In genomic region chr7:46997008-46997407, GRCm38 (mm10) we compare ENCODE assay signal across 22 mouse cellular contexts. TPM values are rescaled to one million over a fixed set of nuclear protein-coding genes. Genes with fewer than 3 reads are reported as not detected.
DNase-seq lines count a peak whose midpoint lies in the region; ATAC-seq and TF ChIP-seq lines count a peak whose summit lies in the region.
"Had no signal": no experiment of that assay in that cellular context is flagged by ENCODE, and none has a peak within 500 bp of the region (broad histone marks: within the 10 kb centered on the region; RNA-seq: fewer than 3 reads in every experiment).

No protein-coding gene starts in this region.

- no peak overlapping the region for H3K4me3 ChIP-seq in heart, embryonic 12.5 days
- H3K4me3 ChIP-seq in embryonic facial prominence, embryonic 15.5 days (replicated peaks): no peak overlapping the region
- no peak overlapping the region for H3K4me3 ChIP-seq in liver, embryonic 14.5 days (ENCODE audit: insufficient read depth in 1 of 2, low read depth in 2 of 2, low read length in 2 of 2)
- H3K4me3 ChIP-seq: heart, adult 2 months; hindbrain, embryonic 12.5 days; limb, embryonic 15.5 days; midbrain, embryonic 13.5 days; neural tube, embryonic 13.5 days had no signal

- intact Hi-C loops in heart, postnatal 14 days (cut with DNase I): no loop called here

- H3K27ac ChIP-seq in heart, embryonic 12.5 days (ENCODE audit: poor library complexity, severe bottlenecking): no peak overlapping the region
- H3K27ac ChIP-seq in embryonic facial prominence, embryonic 15.5 days (replicated peaks): no peak overlapping the region
- peak overlapping the region; percentile 73 for H3K27ac ChIP-seq in liver, embryonic 14.5 days
- H3K27ac ChIP-seq: hindbrain, embryonic 12.5 days; limb, embryonic 15.5 days; midbrain, embryonic 13.5 days; neural tube, embryonic 13.5 days had no signal

- TF ChIP-seq CTCF in liver, embryonic 14.5 days (IDR thresholded peaks at IDR 0.05; ENCODE audit: low read depth): no peak

- H3K27me3 ChIP-seq in heart, embryonic 12.5 days (replicated peaks): no peaks in the 10 kb centered on the region
- no peaks in the 10 kb centered on the region for H3K27me3 ChIP-seq in embryonic facial prominence, embryonic 15.5 days
- no peaks in the 10 kb centered on the region for H3K27me3 ChIP-seq in liver, embryonic 14.5 days (ENCODE audit: control insufficient read depth, insufficient read depth, low read length)
- H3K27me3 ChIP-seq: hindbrain, embryonic 12.5 days; limb, embryonic 15.5 days; midbrain, embryonic 13.5 days; neural tube, embryonic 13.5 days had no signal

- H3K4me1 ChIP-seq in heart, embryonic 12.5 days (replicated peaks): peaks cover 35% of the 10 kb centered on the region
- peaks cover 20% of the 10 kb centered on the region for H3K4me1 ChIP-seq in embryonic facial prominence, embryonic 15.5 days
- peaks cover 49 to 57% of the 10 kb centered on the region in 2 experiments for H3K4me1 ChIP-seq in liver, embryonic 14.5 days (replicated peaks; ENCODE audit: control insufficient read depth in 2 of 2, insufficient read depth in 2 of 2, low read length in 1 of 2)

- H3K9me3 ChIP-seq in heart, embryonic 12.5 days (replicated peaks): no peaks in the 10 kb centered on the region
- H3K9me3 ChIP-seq in embryonic facial prominence, embryonic 15.5 days (replicated peaks): no peaks in the 10 kb centered on the region
- H3K9me3 ChIP-seq in liver, embryonic 14.5 days (ENCODE audit: control insufficient read depth, low read length): no peaks in the 10 kb centered on the region
- H3K9me3 ChIP-seq: hindbrain, embryonic 12.5 days; limb, embryonic 15.5 days; midbrain, embryonic 13.5 days; neural tube, embryonic 13.5 days had no signal

- H3K4me2 ChIP-seq in heart, embryonic 12.5 days: no peak overlapping the region
- no peak overlapping the region for H3K4me2 ChIP-seq in embryonic facial prominence, embryonic 15.5 days (replicated peaks)
- H3K4me2 ChIP-seq in liver, embryonic 14.5 days (ENCODE audit: low read depth): peak overlapping the region; percentile 45
- H3K4me2 ChIP-seq: hindbrain, embryonic 12.5 days; limb, embryonic 15.5 days; midbrain, embryonic 13.5 days; neural tube, embryonic 13.5 days had no signal

- peaks cover 69% of the 10 kb centered on the region for H3K36me3 ChIP-seq in heart, embryonic 12.5 days
- H3K36me3 ChIP-seq in embryonic facial prominence, embryonic 15.5 days: peaks cover 67% of the 10 kb centered on the region
- H3K36me3 ChIP-seq in liver, embryonic 14.5 days (replicated peaks; ENCODE audit: control insufficient read depth, insufficient read depth, low read depth): peaks cover 64% of the 10 kb centered on the region

- WGBS in heart, embryonic 12.5 days: 70% methylated on average over 4 of the region's 4 CpGs
- 84% methylated on average over 4 of the region's 4 CpGs for WGBS in embryonic facial prominence, embryonic 15.5 days
- 45% methylated on average over 4 of the region's 4 CpGs for WGBS in liver, embryonic 14.5 days (ENCODE audit: insufficient replicate concordance)

- no peak overlapping the region for H3K9ac ChIP-seq in heart, embryonic 12.5 days
- no peak overlapping the region for H3K9ac ChIP-seq in embryonic facial prominence, embryonic 15.5 days
- H3K9ac ChIP-seq in liver, embryonic 14.5 days (replicated peaks): peak overlapping the region; percentile 48
- H3K9ac ChIP-seq: hindbrain, embryonic 12.5 days; limb, embryonic 15.5 days; midbrain, embryonic 13.5 days; neural tube, embryonic 13.5 days had no signal

- peak; percentile 56 for ATAC-seq in heart, embryonic 12.5 days (ENCODE audit: insufficient number of reproducible peaks, low FRiP score)
- 0 out of 2 replicates have a peak, but pooled peaks have one; percentile 23 for ATAC-seq in embryonic facial prominence, embryonic 15.5 days (ENCODE audit: insufficient number of reproducible peaks, low FRiP score, low TSS enrichment, low read depth)
- ATAC-seq in liver, embryonic 14.5 days (ENCODE audit: insufficient read depth): peak; percentile 91
- no peak for ATAC-seq in erythroblast, adult 5-6 weeks (replicated peaks; ENCODE audit: low FRiP score, poor library complexity, severe bottlenecking)
- ATAC-seq: forebrain, embryonic 14.5 days; lung, postnatal 0 days; midbrain, embryonic 13.5 days had no signal

- no peak for DNase-seq in heart, postnatal 14 days
- peak; percentile 57 to 59 (median 58) for DNase-seq in liver, embryonic 14.5 days (ENCODE audit: low read depth in 3 of 3, low spot score in 3 of 3)
- no peak for DNase-seq in left cerebral cortex, adult 11 months (ENCODE audit: low spot score)
- DNase-seq in spleen, adult 18-20 months: no peak
- DNase-seq: B cell, adult 2 months; layer of hippocampus, adult 9-11 months; thymus, postnatal 36 days had no signal

- peak; percentile 95 for TF ChIP-seq EP300 in liver, embryonic 14.5 days (IDR thresholded peaks at IDR 0.05; ENCODE audit: low read depth)

RNA-seq across cellular contexts. Expression of gene Spty2d1, which starts 11.2 kb away (rescaled TPM):
- polyA plus RNA-seq in heart, embryonic 12.5 days (2016; fragmentation: Nextera tagmentation; extraction: Ambion mirVana): 19.4 and 19.8 TPM in 2 replicates
- total RNA-seq in heart, postnatal 14 days (2021): 10 to 100 TPM; 10.2 to 11.1 TPM
- 20.5 and 21.3 TPM in 2 replicates for polyA plus RNA-seq in embryonic facial prominence, embryonic 15.5 days (2015; fragmentation: Nextera tagmentation; extraction: Ambion mirVana)
- polyA plus RNA-seq in liver, embryonic 14.5 days (2012; rRNA removed): 3.5 and 5.9 TPM in 2 replicates
- 10.1 and 10.4 TPM in 2 replicates for polyA plus RNA-seq in liver, embryonic 14.5 days (2014; fragmentation: Nextera tagmentation; extraction: Ambion mirVana)
- total RNA-seq in erythroblast, adult 5-6 weeks (2015; ENCODE audit: low replicate concordance): 11.9 and 17.3 TPM in 2 replicates
- 13.6 and 20.6 TPM in 2 replicates for total RNA-seq in erythroblast, adult 5-6 weeks (2017; ENCODE audit: low replicate concordance)

RNA-seq across cellular contexts. Expression of gene Gm9999, which starts 13.6 kb away (rescaled TPM):
- polyA plus RNA-seq in heart, embryonic 12.5 days (2016; fragmentation: Nextera tagmentation; extraction: Ambion mirVana): not detected in 2 replicates
- not detected for total RNA-seq in heart, postnatal 14 days (2021)
- polyA plus RNA-seq in embryonic facial prominence, embryonic 15.5 days (2015; fragmentation: Nextera tagmentation; extraction: Ambion mirVana): not detected in 2 replicates
- not detected in 2 replicates for polyA plus RNA-seq in liver, embryonic 14.5 days (2012; rRNA removed)
- polyA plus RNA-seq in liver, embryonic 14.5 days (2014; fragmentation: Nextera tagmentation; extraction: Ambion mirVana): not detected in 2 replicates
- total RNA-seq in erythroblast, adult 5-6 weeks (2015; ENCODE audit: low replicate concordance): not detected in 2 replicates
- total RNA-seq in erythroblast, adult 5-6 weeks (2017; ENCODE audit: low replicate concordance): not detected in 2 replicates
- total RNA-seq: adrenal gland, adult 2 months; gastrocnemius, postnatal 25 days; heart, adult 2 months had no signal
- polyA plus RNA-seq: adrenal gland, adult 2 months; forebrain, embryonic 14.5 days; heart, adult 2 months; heart, embryonic 16.5 days; hindbrain, embryonic 12.5 days; intestine, embryonic 14.5 days; limb, embryonic 15.5 days; lung, postnatal 0 days; midbrain, embryonic 13.5 days; neural tube, embryonic 13.5 days; small intestine, adult 2 months had no signal

RNA-seq across cellular contexts. Expression of gene Uevld, which starts 38.7 kb away (rescaled TPM):
- 10.0 TPM in 2 replicates for polyA plus RNA-seq in heart, embryonic 12.5 days (2016; fragmentation: Nextera tagmentation; extraction: Ambion mirVana)
- total RNA-seq in heart, postnatal 14 days (2021): 1 to 10 TPM; 8.1 to 9.7 TPM
- 9.8 and 10.7 TPM in 2 replicates for polyA plus RNA-seq in embryonic facial prominence, embryonic 15.5 days (2015; fragmentation: Nextera tagmentation; extraction: Ambion mirVana)
- polyA plus RNA-seq in liver, embryonic 14.5 days (2012; rRNA removed): 2.8 and 3.9 TPM in 2 replicates
- 5.8 and 6.4 TPM in 2 replicates for polyA plus RNA-seq in liver, embryonic 14.5 days (2014; fragmentation: Nextera tagmentation; extraction: Ambion mirVana)
- 6.5 and 16.7 TPM in 2 replicates for total RNA-seq in erythroblast, adult 5-6 weeks (2015; ENCODE audit: low replicate concordance)
- 3.9 and 5.9 TPM in 2 replicates for total RNA-seq in erythroblast, adult 5-6 weeks (2017; ENCODE audit: low replicate concordance)

RNA-seq across cellular contexts. Expression of gene Tmem86a, which starts 53.4 kb away (rescaled TPM):
- polyA plus RNA-seq in heart, embryonic 12.5 days (2016; fragmentation: Nextera tagmentation; extraction: Ambion mirVana): 19.2 and 22.0 TPM in 2 replicates
- total RNA-seq in heart, postnatal 14 days (2021): 10 to 100 TPM; 26.4 to 31.0 TPM
- polyA plus RNA-seq in embryonic facial prominence, embryonic 15.5 days (2015; fragmentation: Nextera tagmentation; extraction: Ambion mirVana): 20.3 and 22.3 TPM in 2 replicates
- 12.6 and 14.8 TPM in 2 replicates for polyA plus RNA-seq in liver, embryonic 14.5 days (2012; rRNA removed)
- polyA plus RNA-seq in liver, embryonic 14.5 days (2014; fragmentation: Nextera tagmentation; extraction: Ambion mirVana): 16.6 and 16.9 TPM in 2 replicates
- total RNA-seq in erythroblast, adult 5-6 weeks (2015; ENCODE audit: low replicate concordance): 3.3 and 10.0 TPM in 2 replicates
- 2.9 and 3.5 TPM in 2 replicates for total RNA-seq in erythroblast, adult 5-6 weeks (2017; ENCODE audit: low replicate concordance)

Comparison
In these comparisons a context has a peak if more than half of its experiments do, and no peak if none do; other contexts are left out.
1. DNase-seq: peak in liver, embryonic 14.5 days (3 of 3); none in heart, postnatal 14 days (0 of 2), left cerebral cortex, adult 11 months (single experiment) and spleen, adult 18-20 months (0 of 2).